Mouse (Mus musculus): Measurements from ENCODE around the gene Cbwd1.
A peak's percentile ranks its signal among the peaks of the same experiment; 100 is the strongest.

The Cbwd1 gene

DNA sequence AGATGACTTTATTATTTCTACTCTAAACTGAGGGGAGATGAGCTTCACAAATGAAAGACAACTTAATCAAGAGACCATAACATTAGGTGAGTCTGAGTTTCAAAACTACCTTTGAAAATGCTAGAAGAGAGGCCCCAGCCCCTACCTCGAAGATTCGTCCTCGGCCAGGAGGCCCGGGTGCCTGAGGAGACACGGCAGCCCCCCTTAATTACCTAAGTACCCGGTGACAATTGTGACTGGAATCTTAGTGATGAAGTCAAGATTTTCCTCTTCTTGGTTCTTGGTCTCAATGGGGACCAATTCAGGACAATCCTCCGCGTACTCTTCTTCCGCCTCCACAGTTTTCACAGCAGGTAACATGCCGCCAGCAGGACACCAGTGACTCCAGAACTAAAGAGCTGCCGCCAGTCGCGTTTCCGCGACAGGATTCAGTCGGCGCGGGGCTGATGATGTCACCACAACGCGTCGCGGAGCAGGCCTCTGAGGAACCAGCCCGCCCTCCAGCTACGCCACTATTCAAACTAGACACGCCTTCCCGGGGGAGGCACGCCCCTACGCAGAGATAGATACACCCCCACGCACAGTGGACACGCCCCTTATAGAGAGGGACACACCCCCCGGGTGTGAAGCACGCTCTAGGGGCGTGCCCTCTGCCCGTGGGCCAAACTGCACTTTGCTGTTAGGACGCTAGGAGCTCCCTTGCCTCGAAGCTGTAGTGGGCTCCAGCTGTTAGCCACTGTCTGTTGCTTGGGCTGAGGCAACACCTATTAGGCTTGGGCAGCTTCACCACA, at the start of gene Cbwd1:
Cbwd1 (minus strand) TSS at position 439 of the 791 bp plus-strand sequence.
- peak; percentile 97 to 98 for DNase-seq (ENCODE audit: low spot score in 2 of 2)

DNA sequence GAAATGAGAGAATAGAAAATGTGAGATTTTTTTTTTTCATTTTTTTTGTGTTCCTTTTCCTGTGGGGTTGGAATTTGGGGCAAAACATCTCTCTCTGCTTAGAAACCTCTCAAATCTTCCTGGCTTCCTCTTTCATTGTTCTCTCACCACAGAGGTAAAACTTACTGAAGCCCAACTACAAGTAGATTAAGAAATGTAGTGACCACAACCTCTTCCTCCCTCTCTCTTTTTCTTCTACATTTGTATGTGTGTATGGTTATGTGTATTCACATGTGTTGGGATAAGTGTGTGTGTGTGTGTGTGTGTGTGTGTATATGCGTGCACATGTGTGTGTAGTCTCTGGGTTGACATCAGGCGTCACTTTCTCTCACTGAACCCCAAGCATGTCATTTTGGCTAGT, 47.1 kb upstream of the Cbwd1 start:
- no peak for DNase-seq (ENCODE audit: low spot score in 2 of 2)

GRCm38 (mm10) chr19:25006686-25007085, 45.3 kb upstream of the Cbwd1 start:
- no peak for DNase-seq (ENCODE audit: low spot score in 2 of 2)

DNA sequence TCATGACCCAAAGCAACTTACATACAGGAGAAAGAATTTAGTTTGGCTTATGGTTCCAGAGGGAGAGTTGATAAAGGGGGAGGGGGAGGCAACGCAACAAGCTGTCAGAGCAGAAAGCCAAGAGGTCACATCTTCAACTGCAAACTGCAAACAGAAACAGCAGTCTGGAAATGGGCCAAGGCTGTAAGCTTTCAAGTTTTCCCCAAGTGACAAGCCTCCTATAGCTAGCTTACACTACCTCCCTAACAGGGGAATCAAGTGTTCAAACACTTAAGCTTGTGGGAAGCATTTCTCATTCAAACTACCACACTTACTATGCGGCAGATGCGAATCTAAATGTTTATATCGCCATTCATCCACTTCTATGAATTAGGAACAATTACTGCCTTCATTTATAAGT, 42.4 kb upstream of the Cbwd1 start:
- no peak for DNase-seq (ENCODE audit: low spot score in 2 of 2)

- DNase-seq (ENCODE audit: low spot score in 2 of 2), result peak in 1 of 2 experiments; percentile 56
These were observed 41.4 kb upstream of the Cbwd1 start for GRCm38 (mm10) chr19:25002828-25003227.

GRCm38 (mm10) chr19:25002032-25002431, 40.6 kb upstream of the Cbwd1 start:
- DNase-seq (ENCODE audit: low spot score in 2 of 2), result no peak

DNA sequence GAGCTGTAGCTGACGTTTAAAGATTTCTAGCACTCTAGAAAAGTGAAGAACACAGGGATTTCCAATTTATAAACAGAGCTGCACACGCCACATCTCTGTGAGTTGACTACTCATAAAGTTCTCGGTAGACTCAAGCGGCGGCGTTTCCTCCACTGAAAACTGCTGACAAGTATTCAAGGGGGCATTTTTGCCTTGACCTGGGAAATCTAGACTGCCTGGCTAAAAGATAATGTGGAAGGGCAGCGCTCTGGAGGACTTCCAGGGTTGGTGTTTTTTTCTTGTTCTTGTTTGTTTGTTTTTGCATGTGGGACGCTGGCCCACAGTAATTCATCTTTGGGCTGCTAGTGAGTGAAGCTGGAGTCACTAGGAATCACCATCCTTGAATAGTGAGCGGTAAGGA, 38.7 kb upstream of the Cbwd1 start:
- DNase-seq (ENCODE audit: low spot score in 2 of 2), result no peak

DNA sequence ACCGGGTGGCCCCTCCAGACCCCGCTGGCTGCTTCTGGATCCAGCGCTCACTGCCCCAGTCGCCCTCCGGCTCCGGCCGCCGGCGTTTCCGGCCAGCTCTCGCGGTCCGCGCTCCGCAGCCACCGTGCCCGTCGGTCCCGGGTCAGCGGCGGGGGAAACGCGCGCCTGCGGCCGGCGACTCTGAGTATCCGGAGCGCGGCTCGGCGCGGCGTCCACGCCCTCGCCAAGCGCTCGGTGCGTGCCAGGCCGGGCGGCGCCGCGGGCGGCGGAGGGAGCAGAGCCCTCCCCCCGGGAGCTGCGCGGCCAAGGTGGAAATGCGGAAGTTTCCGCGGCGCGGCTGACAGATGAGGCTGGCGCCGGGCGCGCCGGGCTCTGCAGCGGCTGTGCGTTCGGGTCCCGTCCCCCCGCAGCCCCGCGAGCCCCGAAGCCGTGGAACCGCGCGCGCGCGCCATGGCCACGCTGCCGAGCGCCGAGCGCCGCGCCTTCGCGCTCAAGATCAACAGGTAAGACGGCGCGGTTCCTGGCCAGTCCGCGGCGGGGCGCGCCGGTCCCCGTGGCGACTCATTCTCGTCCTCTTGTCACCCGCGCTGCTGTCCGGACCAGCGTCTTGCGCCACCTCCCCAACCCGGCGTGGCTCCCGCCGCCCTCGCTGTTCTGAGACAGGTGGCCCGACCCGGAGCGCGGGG, 37.9 kb upstream of the Cbwd1 start, which contains the start of gene Dock8:
Dock8 (plus strand) TSS at position 334 of the 686 bp plus-strand sequence.
- DNase-seq (ENCODE audit: low spot score in 2 of 2), result peak; percentile 78 to 89

DNA sequence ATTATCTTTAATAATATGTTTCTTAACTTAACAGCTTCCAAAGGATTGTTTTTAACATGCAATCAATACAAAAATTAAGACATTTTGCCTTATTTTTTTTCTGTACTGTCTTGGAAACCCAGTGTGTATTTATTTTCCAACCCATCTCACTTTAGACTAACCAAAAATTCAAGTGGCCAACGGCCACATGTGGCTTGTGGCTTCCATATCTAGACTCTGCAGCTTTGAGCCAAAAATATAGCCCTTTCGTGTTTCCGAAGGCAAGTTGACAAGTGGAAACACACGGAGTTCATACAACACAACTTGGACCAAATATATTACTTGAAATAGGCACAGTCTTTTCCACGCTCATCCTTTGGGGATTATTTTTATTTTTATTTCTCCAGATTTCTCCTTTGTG, 37.2 kb upstream of the Cbwd1 start:
- DNase-seq (ENCODE audit: low spot score in 2 of 2), result no peak

DNA sequence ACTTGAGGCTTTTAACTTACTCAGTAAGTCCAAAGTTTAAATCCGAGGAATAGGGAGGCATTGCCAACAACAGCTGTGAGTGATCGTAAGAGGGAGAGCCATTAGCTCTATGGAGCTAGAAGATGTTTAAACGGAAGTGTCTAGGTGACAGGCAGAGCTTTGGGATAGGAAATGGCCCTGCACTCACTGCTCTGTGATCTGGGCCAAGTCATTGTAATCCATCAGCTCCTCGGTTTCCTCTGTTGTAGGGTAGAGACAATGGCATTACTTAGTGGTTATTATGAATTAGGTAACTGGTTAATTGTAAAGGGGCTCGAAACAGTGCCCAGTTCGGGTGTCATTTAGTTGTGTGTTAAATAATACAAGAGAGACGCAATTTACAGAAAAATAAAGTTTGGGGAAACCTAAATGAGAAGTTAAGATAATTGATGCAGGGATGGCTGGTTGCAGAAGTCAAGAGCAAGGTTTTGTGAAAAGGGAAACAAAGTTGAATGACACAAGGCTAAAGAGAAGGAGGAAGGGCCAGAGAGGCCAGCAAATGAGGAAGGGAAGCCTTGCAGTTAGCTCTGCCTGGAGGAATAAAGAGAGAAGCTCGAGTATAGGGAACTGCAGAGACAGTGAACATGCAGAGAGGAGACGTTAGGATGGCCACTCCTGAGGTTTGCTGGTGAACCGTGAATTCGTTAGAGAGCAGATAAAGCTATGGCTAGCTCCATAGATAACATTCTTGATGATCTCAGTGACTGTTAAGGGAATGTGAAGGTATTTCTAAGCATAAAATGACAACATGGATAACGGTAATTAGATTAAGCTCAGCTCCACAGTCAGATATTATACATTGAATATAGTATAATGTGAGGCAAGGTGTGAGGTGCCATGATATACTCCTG, 35.6 kb upstream of the Cbwd1 start:
- no peak for DNase-seq (ENCODE audit: low spot score in 2 of 2)

- DNase-seq (ENCODE audit: low spot score in 2 of 2), result no peak
These were observed 33.5 kb upstream of the Cbwd1 start for GRCm38 (mm10) chr19:24994900-24995299.

- no peak for DNase-seq (ENCODE audit: low spot score in 2 of 2)
These were observed 32.1 kb upstream of the Cbwd1 start for GRCm38 (mm10) chr19:24993526-24993925.

DNA sequence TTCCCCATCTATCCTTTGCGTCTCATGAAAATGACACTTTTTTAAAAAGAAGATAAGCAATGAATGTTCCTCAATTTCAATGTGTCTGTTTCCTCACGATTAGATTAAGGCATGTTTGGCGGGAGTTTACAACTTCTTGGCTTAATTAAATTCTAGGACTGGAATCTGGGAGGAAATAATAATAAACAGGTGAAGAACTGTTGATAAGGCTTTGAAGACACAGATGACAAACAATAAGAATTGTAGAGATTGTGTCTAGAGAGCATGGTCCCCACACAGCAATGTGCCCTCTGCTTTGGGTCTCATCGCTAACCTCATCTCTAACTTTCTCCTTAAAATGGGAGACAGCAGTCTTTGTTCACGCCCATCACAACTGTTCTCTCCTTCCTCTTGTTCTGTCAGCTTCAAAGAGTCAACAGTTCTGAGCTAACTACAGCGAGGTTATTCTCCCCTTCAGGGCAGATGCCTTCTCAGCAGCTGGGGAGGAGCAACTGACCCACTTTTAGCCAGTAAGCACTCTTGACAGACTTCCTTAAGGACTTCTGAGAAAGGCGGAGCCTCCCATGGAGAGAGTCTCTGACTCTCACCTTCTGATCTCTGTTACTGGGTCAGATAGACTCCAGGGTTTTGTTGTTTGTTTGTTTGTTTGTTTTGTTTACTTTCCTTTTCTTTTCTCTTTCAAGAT, 28.9 kb upstream of the Cbwd1 start:
- DNase-seq (ENCODE audit: low spot score in 2 of 2), result no peak

DNA sequence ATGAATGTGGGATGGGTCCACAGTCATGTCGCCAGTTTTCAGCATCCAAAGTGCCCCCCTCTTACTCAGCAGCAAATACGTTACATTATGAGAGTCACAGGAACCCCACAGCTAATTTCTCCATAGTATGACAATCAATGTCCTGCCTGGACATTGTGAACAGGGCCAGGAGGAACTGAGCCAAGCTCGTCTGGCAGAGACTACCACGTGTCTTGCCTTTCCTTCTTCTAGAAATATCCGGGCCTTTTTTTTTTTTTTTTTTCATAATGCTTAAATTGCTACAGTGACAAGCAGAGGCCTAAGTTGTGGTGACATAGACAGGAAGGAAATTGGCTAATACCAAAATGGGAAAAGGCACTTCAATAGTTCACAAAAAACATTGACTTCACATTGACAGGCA, 27.4 kb upstream of the Cbwd1 start:
- DNase-seq (ENCODE audit: low spot score in 2 of 2), result no peak

GRCm38 (mm10) chr19:24987355-24987754, 25.9 kb upstream of the Cbwd1 start:
- DNase-seq (ENCODE audit: low spot score in 2 of 2), result no peak

- DNase-seq (ENCODE audit: low spot score in 2 of 2), result no peak
These were observed 23.6 kb upstream of the Cbwd1 start for GRCm38 (mm10) chr19:24985045-24985444.

DNA sequence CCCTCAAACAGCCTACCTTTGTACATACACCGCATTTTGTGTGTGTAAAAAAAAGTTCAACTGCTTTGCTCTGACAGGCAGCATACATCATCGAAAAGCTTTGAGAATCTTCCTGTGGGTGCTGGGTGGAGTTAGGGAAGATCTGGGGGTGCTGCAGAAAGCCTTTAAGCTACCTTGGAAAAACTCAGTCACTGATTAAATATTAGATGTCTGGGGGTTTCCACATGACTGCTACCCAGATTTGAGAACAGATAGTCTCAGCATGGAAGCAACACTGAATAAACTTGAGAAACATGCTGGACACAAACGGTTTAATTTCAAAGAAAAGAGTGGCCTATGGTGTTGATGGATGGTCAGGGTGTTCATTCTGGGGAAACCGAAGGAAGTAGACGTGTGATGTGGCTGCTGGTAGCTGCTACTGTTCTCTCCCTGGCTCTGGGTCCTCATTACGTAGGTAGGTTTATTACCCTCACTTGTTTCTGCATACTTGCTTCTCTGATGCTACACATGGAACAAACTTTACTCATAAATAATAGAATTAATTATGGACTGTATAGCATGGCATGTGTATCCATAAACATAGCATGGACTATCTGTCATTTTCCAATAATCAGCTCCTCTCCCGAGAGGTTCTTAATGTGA, 22.6 kb upstream of the Cbwd1 start:
- no peak for DNase-seq (ENCODE audit: low spot score in 2 of 2)

- DNase-seq (ENCODE audit: low spot score in 2 of 2), result no peak
These were observed 21.6 kb upstream of the Cbwd1 start for GRCm38 (mm10) chr19:24983050-24983449.

DNA sequence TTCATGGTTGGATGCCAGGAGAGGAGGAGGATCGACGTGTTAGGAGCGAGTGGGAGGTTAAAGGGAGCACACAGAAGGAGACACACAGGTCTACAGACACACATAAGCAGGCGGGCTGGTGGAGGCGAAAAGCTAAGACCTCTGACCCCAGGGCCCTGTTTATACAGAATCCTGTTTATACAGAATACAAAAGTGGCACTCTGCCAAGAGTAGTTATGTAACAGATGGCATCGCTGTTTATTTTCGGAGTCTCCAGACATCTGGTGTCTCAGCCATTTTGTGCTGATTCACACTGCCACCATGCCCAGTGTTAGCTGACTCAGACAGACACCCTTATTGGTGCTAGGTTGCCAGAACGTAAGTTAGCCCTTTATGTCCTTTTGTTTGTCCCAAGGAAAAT, 19.9 kb upstream of the Cbwd1 start:
- DNase-seq (ENCODE audit: low spot score in 2 of 2), result no peak

DNA sequence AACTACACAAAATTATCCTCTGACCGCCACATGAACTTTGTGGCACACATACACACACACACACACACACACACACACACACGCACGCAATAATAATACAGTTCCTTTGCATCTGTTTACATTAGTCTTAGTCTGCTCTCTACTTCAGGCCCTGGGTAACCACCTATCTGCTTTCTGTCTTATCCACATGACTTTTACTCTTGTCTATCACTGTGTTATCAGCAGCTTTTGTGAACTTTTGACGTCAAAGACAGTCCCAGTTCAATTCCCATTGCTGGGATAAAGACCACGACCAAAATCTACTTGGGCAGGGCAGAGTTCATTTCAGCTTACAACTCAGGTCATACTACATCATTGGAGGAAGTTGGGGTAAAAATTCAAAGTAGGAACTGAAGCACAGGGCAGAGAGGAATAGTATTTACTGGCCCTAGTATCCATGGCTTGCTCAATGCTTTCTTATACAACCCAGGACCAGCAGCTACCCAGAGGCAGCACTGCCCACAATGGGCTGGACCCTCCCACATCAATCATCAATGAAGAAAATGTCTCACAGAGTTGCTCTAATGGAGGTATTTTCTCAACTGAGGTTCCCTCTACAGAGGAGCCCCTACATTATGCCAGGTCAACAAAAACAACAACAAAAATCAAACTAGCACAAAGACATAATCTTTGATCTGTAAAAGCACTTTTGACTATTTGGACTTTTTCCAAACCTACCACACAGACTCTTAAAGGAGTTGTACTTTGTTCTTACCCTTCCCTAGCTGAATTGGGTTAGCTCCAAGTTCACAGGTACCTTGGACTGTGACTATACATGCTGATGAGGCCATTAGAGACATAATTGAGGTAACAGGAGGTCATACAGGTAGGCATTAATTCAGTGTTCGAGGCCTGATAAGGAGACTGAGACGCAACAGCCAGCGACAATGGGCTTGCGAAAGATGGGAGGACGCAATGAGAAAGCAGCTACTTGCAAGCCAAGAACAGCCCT, 17.7 kb upstream of the Cbwd1 start:
- DNase-seq (ENCODE audit: low spot score in 2 of 2), result no peak

All from spleen, postnatal 4 days (tissue).